Mouse (Mus musculus): Measurements from ENCODE around the gene Ptp4a2. TPM values are rescaled to one million over a fixed set of nuclear protein-coding genes. Genes with fewer than 3 reads are reported as not detected.
A peak's percentile ranks its signal among the peaks of the same experiment; 100 is the strongest.

Ptp4a2 gene
- total RNA-seq, 2 experiments from 2014 or later: 569 to 658 TPM

DNA sequence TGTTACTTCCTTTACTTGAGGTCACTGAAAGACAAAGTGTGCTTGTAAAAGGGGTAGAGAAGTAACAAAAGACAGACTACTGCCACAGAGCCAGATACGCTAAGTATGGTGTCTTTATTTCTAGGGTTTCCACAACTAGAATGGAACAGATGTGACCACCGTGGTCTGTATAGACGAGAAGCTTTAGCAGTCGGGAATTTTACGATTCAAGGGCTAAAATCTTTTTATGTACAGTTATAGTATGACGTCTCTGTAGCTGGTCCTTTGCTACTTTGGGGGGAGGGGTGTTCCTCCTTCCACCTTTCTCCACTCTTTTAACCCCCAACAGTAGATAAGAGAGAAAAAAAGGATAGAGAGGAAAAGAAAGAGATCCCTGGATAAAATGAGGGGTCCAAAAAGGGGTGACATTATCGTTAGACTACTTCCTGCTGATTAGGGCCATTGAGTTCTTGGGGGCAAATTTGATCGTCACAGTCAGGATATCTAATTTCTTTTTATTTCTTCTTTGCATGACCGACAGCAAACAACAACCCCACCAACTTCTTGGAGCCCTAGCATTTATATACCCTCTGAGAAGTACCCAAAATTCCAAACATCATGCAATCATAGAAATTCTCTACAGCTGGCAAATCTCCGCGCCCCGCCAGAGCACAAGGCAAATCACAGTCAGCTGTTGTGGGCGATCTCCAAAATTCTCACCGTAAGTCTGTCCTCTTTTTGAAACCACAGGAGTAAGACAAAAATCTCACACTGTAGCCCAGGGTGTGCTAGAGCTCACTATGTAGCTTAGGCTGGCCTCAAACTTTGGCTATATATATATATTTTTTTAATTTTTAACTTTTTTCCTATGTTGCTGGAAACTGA is 818 bp downstream of the Ptp4a2 start:
- intact Hi-C loops (cut with DNase I): no loop called here
- no peak for TF ChIP-seq CTCF (IDR thresholded peaks at IDR 0.05)
- no peak for DNase-seq
- Histone ChIP-seq H3K4me3 (peak overlapping the region; percentile 72), H3K27ac (peak overlapping the region; percentile 82)

DNA sequence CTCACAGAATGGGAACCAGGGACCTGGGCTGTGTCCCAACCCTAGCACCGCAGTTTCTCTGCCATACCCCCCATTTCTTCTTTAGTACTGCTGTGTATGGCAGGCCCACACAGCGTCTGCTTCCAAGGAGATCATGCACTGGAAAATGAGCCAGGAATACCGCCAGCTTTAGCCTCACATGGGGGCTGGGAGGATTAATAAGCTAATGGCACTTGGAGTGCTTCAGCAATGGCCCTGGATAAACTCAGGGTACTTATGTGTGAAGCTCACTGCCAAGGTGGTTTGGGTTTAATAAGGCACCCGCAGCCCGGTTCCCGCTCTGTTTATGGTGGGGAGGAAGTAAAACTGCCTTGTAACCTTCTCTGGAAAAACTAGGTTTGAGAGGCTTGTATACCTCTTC is 6.6 kb downstream of the Ptp4a2 start:
- Histone ChIP-seq H3K27ac (peak overlapping the region; percentile 99), H3K4me3 (no peak overlapping the region)
- DNase-seq: peak; percentile 26
- intact Hi-C loops (cut with DNase I): loop anchor here (5.0 kb wide), 1 partner anchor 35 kb away; no protein-coding TSS in a partner anchor
- no peak for TF ChIP-seq CTCF (IDR thresholded peaks at IDR 0.05)

DNA sequence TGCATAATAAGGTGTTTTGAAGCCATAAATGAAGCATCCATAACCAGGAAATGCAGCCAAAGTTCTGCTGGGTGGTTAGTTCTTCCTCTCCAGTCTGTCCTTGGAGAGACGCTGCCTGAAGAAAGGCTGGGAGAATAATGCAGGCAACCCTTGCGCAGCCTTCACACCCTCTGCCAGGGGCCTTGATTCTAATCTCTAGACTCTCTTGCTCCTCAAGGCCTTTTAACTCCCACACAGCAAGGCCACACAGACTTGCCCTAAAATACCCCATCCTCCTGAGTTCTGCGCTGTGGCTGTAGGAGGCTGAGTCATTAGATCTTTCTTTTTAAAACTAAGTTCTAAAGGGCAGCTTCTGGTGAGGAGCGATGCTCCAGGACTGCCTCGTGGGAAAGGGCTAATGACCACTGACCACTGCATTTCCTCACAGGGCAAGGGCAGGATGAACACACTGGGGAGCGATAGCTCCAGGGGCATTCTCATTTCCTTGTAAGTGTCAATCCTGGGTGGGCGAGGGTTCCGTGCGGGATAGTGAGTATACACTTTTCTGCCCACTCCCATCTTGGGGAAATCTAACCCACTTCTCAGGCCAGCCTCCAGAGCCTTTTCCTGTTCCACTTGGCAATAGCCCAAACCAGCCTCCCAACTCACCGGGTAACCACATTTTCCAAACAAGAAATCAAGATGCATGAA is 7.6 kb downstream of the Ptp4a2 start:
- DNase-seq: peak; percentile 31
- H3K4me3 ChIP-seq: peak overlapping the region; percentile 83; the same call in 1 of the 2 replicates
- intact Hi-C loops (cut with DNase I): loop anchor here (5.0 kb wide), 1 partner anchor 36 kb away; no protein-coding TSS in a partner anchor
- H3K27ac ChIP-seq: peak overlapping the region; percentile 99
- no peak for TF ChIP-seq CTCF (IDR thresholded peaks at IDR 0.05)

DNA sequence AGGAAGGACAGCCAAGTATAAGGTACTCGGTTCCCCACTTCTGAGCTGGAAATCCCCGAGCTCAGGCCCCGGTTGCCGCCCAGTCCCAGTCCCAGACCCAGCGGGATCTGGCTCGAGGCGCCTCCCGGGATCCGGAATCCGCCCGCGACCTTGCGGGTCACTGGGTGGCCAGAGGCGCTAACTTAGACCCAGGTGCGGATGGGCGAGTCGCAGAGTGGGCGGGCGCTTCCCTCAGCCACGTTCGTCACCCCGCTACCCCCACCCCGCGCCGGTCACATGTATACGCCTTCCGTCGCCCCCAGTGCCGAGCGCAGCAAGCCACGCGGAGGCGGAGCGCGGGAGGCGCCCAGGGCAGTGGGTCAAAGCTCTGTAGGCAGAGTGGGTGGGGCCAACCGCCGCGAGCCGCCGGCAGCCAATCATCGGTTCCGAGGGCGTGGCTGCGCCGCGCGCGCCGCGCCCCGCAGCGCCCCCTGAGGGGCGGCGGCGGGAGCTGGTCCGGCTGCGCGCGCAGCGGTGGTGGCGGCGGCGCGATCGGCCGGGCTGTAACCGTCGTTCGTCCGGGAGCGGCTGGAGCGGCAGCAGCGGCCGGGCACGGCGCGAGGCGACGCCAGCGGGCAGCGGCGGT is 8.8 kb downstream of the Ptp4a2 start:
- intact Hi-C loops (cut with DNase I): loop anchor here (5.0 kb wide), 2 partner anchors 38 to 78 kb away; partner anchors contain the start of gene Khdrbs1

DNA sequence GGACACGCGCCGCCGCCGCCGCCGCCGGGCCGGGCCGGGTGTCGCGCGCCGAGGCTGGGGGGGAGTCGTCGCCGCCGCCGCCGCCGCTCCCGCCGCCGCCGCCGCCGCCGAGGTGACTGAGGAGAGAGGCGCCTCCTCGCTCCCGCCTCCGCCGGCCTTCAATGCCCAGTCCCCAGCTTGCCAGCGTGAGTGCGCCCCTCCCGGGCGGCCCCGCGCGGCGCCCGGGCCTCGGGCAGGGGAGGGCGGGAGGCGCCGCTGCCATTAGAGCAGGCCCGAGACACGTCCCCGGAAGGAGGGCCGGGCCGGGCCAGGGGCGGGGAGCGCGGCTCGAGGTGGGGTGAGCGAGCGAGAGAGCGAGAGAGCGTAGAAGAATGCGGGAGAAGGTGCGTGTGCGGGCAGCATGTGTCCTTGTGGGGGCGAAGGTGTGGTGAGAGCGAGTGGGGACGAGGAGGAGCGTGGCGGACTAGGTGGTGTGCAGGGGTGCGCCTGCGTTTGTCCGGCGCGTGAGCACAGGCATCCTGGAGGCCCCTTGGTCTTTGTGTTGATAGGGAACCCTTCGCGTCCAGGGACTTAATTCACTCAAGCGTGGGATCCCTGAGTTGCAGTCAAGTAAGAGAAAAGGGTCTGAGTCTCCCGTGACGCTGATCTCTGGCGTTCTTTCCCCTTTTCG is 9.5 kb downstream of the Ptp4a2 start:
- peak; percentile 28; the same call in 1 of the 2 replicates for TF ChIP-seq CTCF (IDR thresholded peaks at IDR 0.05)

More for the DNA sequence above, 8.8 kb downstream of the Ptp4a2 start:
- H3K27ac ChIP-seq: peak overlapping the region; percentile 99
- TF ChIP-seq CTCF (IDR thresholded peaks at IDR 0.05): peak; percentile 63
- peak; percentile 99 for DNase-seq
- peak overlapping the region; percentile 83 for H3K4me3 ChIP-seq

DNA sequence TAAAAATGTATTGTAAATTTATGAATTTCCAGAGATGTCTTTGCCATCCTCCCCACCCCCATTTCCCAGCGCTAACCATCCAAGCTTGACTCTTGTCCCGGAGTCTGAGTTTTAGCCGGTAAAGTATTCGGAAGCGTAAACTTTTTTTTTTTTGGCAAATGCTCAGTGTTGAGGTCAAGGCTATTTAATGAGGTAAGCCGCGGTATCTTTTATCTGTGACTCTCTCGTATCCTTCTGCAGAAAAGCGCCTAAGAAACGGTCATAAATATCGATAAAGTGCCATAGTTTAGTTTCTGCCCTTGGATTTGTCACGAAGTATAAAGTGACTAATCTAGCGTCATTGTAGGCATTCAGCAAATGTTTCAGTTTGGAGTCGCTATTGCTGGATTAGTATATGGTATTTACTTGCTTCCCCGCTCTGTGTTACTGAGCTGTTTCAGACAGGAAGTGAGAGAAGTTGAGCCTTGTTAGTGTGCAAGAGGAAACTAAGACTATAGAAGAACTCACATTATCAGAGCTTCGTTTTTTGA is 10.1 kb downstream of the Ptp4a2 start:
- no peak for TF ChIP-seq CTCF (IDR thresholded peaks at IDR 0.05)
- Histone ChIP-seq H3K4me3 (peak overlapping the region; percentile 83), H3K27ac (peak overlapping the region; percentile 99)
- DNase-seq: no peak
- intact Hi-C loops (cut with DNase I): loop anchor here (5.0 kb wide), 1 partner anchor 79 kb away; the partner anchor contains the start of gene Khdrbs1

More for the DNA sequence above, 9.5 kb downstream of the Ptp4a2 start:
- Histone ChIP-seq H3K27ac (peak overlapping the region; percentile 99), H3K4me3 (peak overlapping the region; percentile 83)
- intact Hi-C loops (cut with DNase I): loop anchor here (5.0 kb wide), 1 partner anchor 78 kb away; the partner anchor contains the start of gene Khdrbs1
- peak; percentile 90 for DNase-seq

DNA sequence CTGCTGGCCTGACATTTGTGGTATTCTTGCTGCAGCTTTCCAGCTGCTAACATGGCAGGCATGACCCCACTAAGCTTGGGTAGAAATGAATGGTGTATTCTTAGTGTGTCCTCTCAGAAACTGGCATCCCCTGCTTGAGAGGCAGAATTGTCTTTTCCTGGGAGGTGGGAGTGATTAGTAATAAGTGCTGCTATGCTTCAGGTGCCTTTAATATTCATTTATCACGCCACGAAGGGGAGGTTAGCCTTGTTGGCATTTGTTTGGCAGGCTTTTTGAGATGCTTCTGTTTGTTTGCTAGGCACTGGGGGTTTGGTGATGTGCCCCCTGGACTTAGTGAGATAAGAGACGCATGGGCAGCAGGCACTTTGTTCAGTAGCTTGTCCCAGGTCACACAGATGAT is 11.3 kb downstream of the Ptp4a2 start:
- TF ChIP-seq CTCF (IDR thresholded peaks at IDR 0.05): no peak
- intact Hi-C loops (cut with DNase I): loop anchor here (5.0 kb wide), 1 partner anchor 80 kb away; the partner anchor contains the start of gene Khdrbs1
- peak overlapping the region; percentile 99 for H3K27ac ChIP-seq
- peak; percentile 29 for DNase-seq
- H3K4me3 ChIP-seq: peak overlapping the region; percentile 83

DNA sequence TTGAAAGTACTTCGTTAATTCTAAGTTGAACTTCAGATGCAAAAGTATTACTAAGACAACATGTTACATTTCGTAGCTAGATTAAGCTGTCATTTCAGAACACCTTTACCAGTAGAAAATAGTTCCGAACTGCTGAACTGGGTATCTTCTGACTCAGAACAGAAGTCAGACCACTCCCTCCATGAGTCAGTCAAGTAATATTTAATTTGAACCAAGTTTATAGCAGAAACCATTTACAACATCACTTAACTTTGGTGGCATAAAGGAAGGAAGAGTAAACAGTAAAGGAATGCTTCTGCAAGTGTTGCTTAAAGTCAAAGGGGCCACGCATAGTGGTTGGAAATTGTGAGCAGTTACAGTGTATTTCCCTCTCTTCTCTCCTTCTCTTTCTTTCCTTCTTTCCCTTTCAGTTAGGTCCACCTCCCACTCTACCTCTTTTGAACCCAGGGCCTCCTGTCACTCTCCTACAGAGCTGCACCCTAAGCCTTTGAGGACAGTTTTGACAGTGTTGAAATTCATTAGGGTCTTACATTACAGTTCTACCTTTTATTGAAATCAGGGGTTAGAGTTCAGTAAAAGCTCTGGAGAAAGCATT is 12.3 kb downstream of the Ptp4a2 start:
- no peak for TF ChIP-seq CTCF (IDR thresholded peaks at IDR 0.05)
- H3K27ac ChIP-seq: peak overlapping the region; percentile 99

DNA sequence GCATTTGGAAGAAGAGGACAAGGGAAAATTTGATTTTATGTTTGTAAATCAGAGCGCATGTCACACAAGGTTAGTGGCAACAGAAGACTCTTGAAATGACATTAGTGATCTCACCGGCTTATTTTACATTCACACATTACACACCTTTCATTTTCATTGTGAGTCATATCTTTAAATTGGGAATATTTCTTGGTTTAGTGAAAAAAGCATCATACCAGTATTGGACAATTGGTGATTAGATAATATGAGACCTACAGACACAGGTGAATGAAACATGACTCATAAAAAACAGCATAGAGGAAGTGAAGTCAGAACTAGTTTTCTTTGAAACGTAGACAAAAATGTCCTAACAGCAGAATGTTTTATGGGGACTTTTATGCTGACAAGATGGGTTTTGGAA is 16.6 kb downstream of the Ptp4a2 start:
- H3K27ac ChIP-seq: peak overlapping the region; percentile 99
- no peak for TF ChIP-seq CTCF (IDR thresholded peaks at IDR 0.05)
- H3K4me3 ChIP-seq: peak overlapping the region; percentile 21
- no peak for DNase-seq
- intact Hi-C loops (cut with DNase I): no loop called here

More for the DNA sequence above, 12.3 kb downstream of the Ptp4a2 start:
- peak overlapping the region; percentile 83 for H3K4me3 ChIP-seq
- intact Hi-C loops (cut with DNase I): loop anchor here (5.0 kb wide), 1 partner anchor 81 kb away; the partner anchor contains the start of gene Khdrbs1
- DNase-seq: no peak

DNA sequence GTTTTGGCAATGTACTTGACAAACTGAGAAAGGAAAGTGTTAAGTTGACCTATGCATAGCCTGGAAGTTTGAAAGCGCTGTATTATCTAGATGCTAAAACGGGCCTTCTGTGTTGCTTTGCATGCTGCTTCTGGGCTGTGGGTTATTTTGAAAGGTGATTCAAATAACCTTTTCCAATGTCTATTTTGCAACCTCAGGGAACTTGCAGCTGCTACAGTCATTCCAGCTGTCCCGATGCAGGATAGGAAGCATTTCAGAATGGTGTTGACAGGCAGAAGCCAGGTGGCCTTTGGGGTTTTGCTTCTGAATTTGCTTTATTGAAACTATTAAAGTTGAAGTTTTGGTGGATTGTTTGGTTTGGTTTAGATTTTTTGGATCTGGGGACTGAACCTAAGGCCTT is 17.1 kb downstream of the Ptp4a2 start:
- no peak for TF ChIP-seq CTCF (IDR thresholded peaks at IDR 0.05)
- Histone ChIP-seq H3K27ac (peak overlapping the region; percentile 99), H3K4me3 (peak overlapping the region; percentile 21)

DNA sequence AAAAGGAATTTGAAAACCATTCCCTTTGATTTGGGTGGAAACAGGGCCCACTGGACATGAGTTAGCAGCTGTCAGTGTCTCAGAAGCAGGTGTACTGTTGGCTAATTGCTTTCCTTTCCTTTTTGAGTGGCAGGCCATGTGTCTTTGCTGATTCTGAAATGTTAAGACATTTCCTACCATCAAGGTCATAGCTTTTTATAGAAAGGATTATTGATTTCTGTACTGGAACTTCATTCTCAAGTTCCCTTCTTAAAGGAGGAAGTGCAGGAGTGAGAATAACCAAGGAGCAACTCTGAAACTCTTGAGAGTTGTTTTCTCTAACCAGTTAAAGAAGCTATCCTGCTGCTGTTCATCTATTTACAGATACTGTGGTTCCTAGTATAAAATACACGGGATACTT is 18.8 kb downstream of the Ptp4a2 start:
- peak overlapping the region; percentile 99 for H3K27ac ChIP-seq
- intact Hi-C loops (cut with DNase I): no loop called here
- no peak for DNase-seq

More for the DNA sequence above, 17.1 kb downstream of the Ptp4a2 start:
- DNase-seq: peak; percentile 61
- intact Hi-C loops (cut with DNase I): no loop called here

More for the DNA sequence above, 18.8 kb downstream of the Ptp4a2 start:
- peak overlapping the region; percentile 50 for H3K4me3 ChIP-seq
- no peak for TF ChIP-seq CTCF (IDR thresholded peaks at IDR 0.05)
